Mouse (Mus musculus) kidney, postnatal 0 days (tissue): ENCODE measurements around the gene Ybey. TPM values are rescaled to one million over a fixed set of nuclear protein-coding genes. Genes with fewer than 3 reads are reported as not detected.

ENCODE experiments used
- ATAC-seq: fragments of 200-750 bp; cut with Nextera tagmentation; replicated peaks from 2 replicates; pipeline ENCODE4 v1.8.0; 2017; ENCODE audit warnings: low read depth, moderate number of reproducible peaks, moderate TSS enrichment, moderate library complexity; ENCODE audit not compliant: low FRiP score
- DNase-seq: peaks from one replicate; pipeline ENCODE4 v3.0.0-alpha.2; 2016; ENCODE audit warnings: low spot score
- H3K27ac ChIP-seq: fragments of 300-500 bp; sonication (generic); 2 replicates; pipeline ENCODE4 v1.5.1; 2014; ENCODE audit warnings: mild to moderate bottlenecking
- H3K27me3 ChIP-seq: fragments of 300-500 bp; sonication (generic); 2 replicates; pipeline ENCODE4 v1.6.1; 2014; ENCODE audit warnings: low read length, mixed read lengths; ENCODE audit not compliant: insufficient read depth
- H3K36me3 ChIP-seq: fragments of 300-500 bp; sonication (generic); 2 replicates; pipeline ENCODE4 v1.6.1; 2014; ENCODE audit warnings: low read length, mixed read lengths; ENCODE audit not compliant: insufficient read depth
- H3K4me1 ChIP-seq: fragments of 300-500 bp; sonication (generic); replicated peaks from 2 replicates; pipeline ENCODE4 v1.6.1; 2014; ENCODE audit warnings: antibody characterized with exemption, low read length, mixed read lengths; ENCODE audit not compliant: insufficient read depth
- H3K4me2 ChIP-seq: fragments of 300-500 bp; sonication (generic); 2 replicates; pipeline ENCODE4 v1.6.1; 2014; ENCODE audit warnings: mild to moderate bottlenecking, low read length, moderate library complexity, mixed read lengths
- H3K4me3 ChIP-seq: fragments of 300-500 bp; sonication (generic); replicated peaks from 2 replicates; pipeline ENCODE4 v1.5.1; 2014; ENCODE audit warnings: low read depth, low read length
- H3K9ac ChIP-seq: fragments of 300-500 bp; sonication (generic); 2 replicates; pipeline ENCODE4 v1.6.1; 2014; ENCODE audit warnings: low read depth, low read length
- H3K9me3 ChIP-seq: fragments of 300-500 bp; sonication (generic); replicated peaks from 2 replicates; pipeline ENCODE4 v1.6.1; 2016; ENCODE audit warnings: low read length, inconsistent platforms, mixed read lengths
- CTCF ChIP-seq: IDR thresholded peaks from 2 replicates; pipeline ENCODE4 v1.5.1; 2016; ENCODE audit warnings: antibody characterized with exemption, low read depth, mild to moderate bottlenecking, moderate library complexity
- WGBS: fragments of 180-500 bp; shearing (Covaris S2); extraction: QIAGEN DNeasy Blood & Tissue Kit; methylation state at CpG from one replicate; pipeline ENCODE4 v1.1.7; 2014; 5-methylcytosine and 5-hydroxymethylcytosine counted together
- polyA plus RNA-seq: library from polyadenylated mRNA; unstranded; fragments of >200 nt; fragmentation: Nextera tagmentation; extraction: Ambion mirVana; gene quantifications from 2 replicates; pipeline ENCODE4 v1.2.1, GENCODE M21; 2015

Gene Ybey
- 5.4 and 5.9 TPM in 2 replicates for polyA plus RNA-seq

DNA sequence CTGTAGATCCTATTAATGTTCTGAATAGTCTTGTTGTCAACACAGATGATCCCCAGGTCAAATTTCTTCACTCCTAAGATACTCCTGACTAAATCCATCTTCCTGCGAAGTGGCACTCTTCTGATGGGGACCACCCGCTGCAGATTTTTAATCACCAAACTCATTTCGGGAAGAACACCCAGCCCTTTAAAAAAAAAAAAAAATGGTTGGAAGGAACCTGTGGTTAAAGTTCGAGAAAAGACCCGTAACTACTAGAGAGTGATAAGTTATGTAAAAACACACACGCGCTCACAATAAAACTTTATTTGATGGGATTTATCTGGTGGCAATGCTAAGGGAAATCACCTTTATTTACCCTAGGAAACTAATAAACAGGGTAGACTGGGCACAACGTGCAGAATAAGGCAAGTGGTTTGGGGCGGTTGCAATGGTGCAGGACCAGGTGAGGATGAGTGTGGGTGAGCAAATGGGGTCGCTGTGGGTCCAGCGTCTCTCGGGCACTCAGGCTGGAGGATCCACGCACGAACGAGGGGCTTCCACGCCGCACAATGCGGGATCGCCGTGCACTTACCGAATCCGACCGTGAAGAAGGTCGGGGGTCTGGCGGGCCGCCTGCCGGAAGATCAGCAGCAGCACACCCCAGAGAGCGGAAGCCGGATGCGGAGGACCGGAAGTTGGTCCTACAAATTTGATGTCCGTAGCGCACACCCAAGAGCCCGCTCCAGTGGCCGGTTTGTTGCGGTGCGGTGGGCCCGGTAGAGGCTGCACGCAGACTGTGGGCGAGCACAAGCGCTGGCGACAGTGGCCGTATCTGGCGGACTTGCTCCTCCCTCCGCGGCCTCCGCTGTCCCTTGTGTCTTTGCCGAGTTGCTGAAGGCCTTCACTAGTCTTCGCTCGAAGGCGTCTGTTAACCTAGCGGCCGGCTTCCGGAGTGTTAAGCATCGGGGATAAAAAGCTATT lies at the start of gene Ybey, which contains the start of gene Mcm3ap:
Gene Ybey (minus strand): TSS at position 912 of the 960 bp plus-strand sequence.
Gene Mcm3ap (plus strand): TSS at position 725 of the 960 bp plus-strand sequence.
- peak within 1 kb of the TSS; percentile 58 for H3K4me2 ChIP-seq

DNA sequence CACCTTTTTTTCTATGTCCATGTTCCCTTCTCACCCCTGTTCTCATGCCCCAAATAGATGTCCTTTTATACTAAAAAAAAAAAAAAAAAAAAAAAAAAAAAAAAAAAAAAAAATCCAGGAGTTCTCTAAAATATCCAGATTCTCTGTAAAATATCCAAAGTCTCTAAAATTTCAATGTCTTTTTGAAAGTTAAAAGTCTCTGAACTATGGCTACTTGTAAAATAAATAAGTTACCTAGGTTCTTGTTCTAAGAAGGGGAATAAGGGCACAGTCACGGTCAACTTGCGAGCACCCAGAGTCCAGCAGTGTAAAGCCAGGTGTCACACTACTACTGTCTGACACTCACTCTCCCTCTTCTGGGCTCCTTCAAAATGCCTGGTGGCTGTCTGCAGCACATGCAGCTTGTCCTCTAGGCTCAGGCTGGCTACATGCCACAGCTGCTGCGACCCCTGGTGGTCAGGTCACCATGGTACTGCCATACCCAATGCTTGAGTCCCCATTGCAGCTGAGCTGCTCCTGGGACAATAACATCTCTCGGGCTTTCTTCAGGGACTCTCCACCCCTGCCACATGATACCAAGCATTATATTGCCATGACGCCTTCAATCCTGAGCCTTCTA lies 44.2 kb upstream of the Ybey start:
- Histone ChIP-seq H3K9me3 (0 out of 2 replicates have a peak, but pooled peaks cover under 1% of the 10 kb centered on the region), H3K9ac (no peak overlapping the region), H3K4me2 (no peak overlapping the region), H3K4me3 (no peak overlapping the region), H3K4me1 (no peaks in the 10 kb centered on the region), H3K27me3 (no peaks in the 10 kb centered on the region), H3K27ac (no peak overlapping the region), H3K36me3 (peaks cover 35% of the 10 kb centered on the region)
- TF ChIP-seq CTCF: peak; percentile 90
- peak; percentile 86 for DNase-seq
- ATAC-seq: peak; percentile 91
- 46% methylated on average over 5 of the region's 5 CpGs for WGBS

More for the DNA sequence above, at the start of gene Ybey, which contains the start of gene Mcm3ap:
- Histone ChIP-seq H3K36me3 (peaks cover 24% of the 10 kb centered on the region; the same call in 1 of the 2 replicates), H3K9me3 (no peaks in the 10 kb centered on the region), H3K4me3 (peak within 1 kb of the TSS; percentile 61), H3K27me3 (no peaks in the 10 kb centered on the region), H3K9ac (peak within 1 kb of the TSS; percentile 80), H3K27ac (peak within 1 kb of the TSS; percentile 80), H3K4me1 (no peaks in the 10 kb centered on the region)
- TF ChIP-seq CTCF: peak; percentile 54
- 1% methylated on average over 55 of the region's 55 CpGs for WGBS
- DNase-seq: peak; percentile 93
- ATAC-seq: peak; percentile 97

DNA sequence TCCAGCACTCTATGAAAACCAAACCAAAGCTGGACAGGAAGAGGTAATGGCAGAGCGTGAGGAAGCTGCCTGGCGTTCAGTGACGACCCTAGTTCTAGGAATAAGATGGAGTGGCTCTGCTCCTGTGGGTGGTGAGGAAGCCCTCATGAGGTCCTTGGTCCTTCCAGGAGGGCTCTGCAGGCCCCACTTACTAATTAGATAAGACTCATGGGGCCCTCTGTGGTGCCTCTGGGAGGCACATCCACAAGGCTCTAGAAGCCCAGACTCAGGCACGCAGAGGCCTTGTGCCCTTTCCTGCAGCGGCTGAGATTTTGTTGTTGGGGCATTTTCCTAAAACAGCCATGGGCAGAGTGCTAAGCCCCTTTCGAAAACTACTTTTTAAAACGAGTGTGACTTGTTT lies 37.0 kb upstream of the Ybey start:
- Histone ChIP-seq H3K9ac (no peak overlapping the region), H3K27me3 (no peaks in the 10 kb centered on the region), H3K27ac (no peak overlapping the region), H3K36me3 (peaks cover 66% of the 10 kb centered on the region), H3K4me1 (no peaks in the 10 kb centered on the region), H3K4me2 (no peak overlapping the region), H3K4me3 (no peak overlapping the region), H3K9me3 (no peaks in the 10 kb centered on the region)
- 91% methylated on average over 7 of the region's 7 CpGs for WGBS
- no peak for TF ChIP-seq CTCF
- no peak for ATAC-seq
- DNase-seq: no peak

GRCm38 (mm10) chr10:76504271-76504943 lies 35.5 kb upstream of the Ybey start:
- DNase-seq (peak; percentile 2), ATAC-seq (no peak)
- Histone ChIP-seq H3K4me1 (no peaks in the 10 kb centered on the region), H3K9ac (no peak overlapping the region), H3K9me3 (no peaks in the 10 kb centered on the region), H3K27ac (no peak overlapping the region), H3K36me3 (peaks cover 71% of the 10 kb centered on the region), H3K4me3 (no peak overlapping the region), H3K27me3 (no peaks in the 10 kb centered on the region), H3K4me2 (no peak overlapping the region)
- WGBS: 77% methylated on average over 11 of the region's 11 CpGs
- TF ChIP-seq CTCF: no peak

GRCm38 (mm10) chr10:76497522-76497921 lies 28.6 kb upstream of the Ybey start:
- Histone ChIP-seq H3K9ac (no peak overlapping the region), H3K27me3 (no peaks in the 10 kb centered on the region), H3K27ac (no peak overlapping the region), H3K4me3 (no peak overlapping the region), H3K4me1 (no peaks in the 10 kb centered on the region), H3K36me3 (peaks cover 62% of the 10 kb centered on the region), H3K4me2 (no peak overlapping the region), H3K9me3 (no peaks in the 10 kb centered on the region)
- WGBS: 97% methylated on average over 4 of the region's 4 CpGs
- DNase-seq (no peak), ATAC-seq (no peak)
- no peak for TF ChIP-seq CTCF

DNA sequence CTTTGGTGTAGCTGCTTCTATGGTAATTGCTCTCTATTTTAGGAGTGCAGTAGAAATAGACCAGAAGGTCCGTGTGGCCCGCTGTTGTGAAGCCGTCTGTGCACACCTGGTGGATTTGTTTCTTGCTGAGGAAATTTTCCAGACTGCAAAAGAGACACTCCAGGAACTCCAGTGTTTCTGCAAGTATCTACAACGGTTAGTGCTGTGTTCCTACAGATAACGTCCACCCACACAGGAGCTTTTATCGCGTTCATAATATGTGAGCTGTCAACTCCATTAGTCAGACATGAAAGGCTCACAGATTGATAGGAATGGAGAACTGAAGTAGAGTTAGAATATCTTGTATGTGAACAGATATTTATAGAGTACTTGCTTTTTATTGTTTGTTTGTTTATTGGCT lies 27.5 kb upstream of the Ybey start:
- H3K4me3 ChIP-seq: no peak overlapping the region
- H3K9ac ChIP-seq: no peak overlapping the region
- TF ChIP-seq CTCF: no peak
- DNase-seq (no peak), ATAC-seq (no peak)
- no peak overlapping the region for H3K4me2 ChIP-seq
- no peaks in the 10 kb centered on the region for H3K4me1 ChIP-seq
- no peaks in the 10 kb centered on the region for H3K27me3 ChIP-seq
- peaks cover 55% of the 10 kb centered on the region for H3K36me3 ChIP-seq
- no peaks in the 10 kb centered on the region for H3K9me3 ChIP-seq
- H3K27ac ChIP-seq: no peak overlapping the region
- 93% methylated on average over 7 of the region's 7 CpGs for WGBS
